Mouse (Mus musculus) myocyte (in vitro differentiated cells): Measurements from ENCODE around the gene Grik1. TPM values are rescaled to one million over a fixed set of nuclear protein-coding genes. Genes with fewer than 3 reads are reported as not detected.

ENCODE experiments used
- H3K27me3 ChIP-seq: one replicate; pipeline ENCODE4 v1.6.1; 2011; ENCODE audit not compliant: control insufficient read depth, insufficient read depth, insufficient read length
- H3K36me3 ChIP-seq: one replicate; pipeline ENCODE4 v1.6.1; 2011; ENCODE audit not compliant: control insufficient read depth, insufficient read depth
- H3K4me2 ChIP-seq: one replicate; pipeline ENCODE4 v1.6.1; 2011; ENCODE audit warnings: low read depth, control low read depth
- H3K4me3 ChIP-seq: one replicate; pipeline ENCODE4 v1.5.1; 2011; ENCODE audit warnings: mild to moderate bottlenecking, control low read depth, moderate library complexity
- H3K79me2 ChIP-seq: one replicate; pipeline ENCODE4 v1.6.1; 2011; ENCODE audit not compliant: control insufficient read depth, insufficient read depth
- H3ac ChIP-seq: one replicate; pipeline ENCODE4 v1.6.1; 2011; ENCODE audit not compliant: control insufficient read depth, insufficient read length
- CEBPB ChIP-seq: IDR thresholded peaks from 2 replicates; pipeline ENCODE4 v1.6.1; 2011; ENCODE audit warnings: mild to moderate bottlenecking, moderate library complexity; ENCODE audit not compliant: poor library complexity, insufficient read depth, severe bottlenecking
- E2F4 ChIP-seq: IDR thresholded peaks from one replicate; pipeline ENCODE4 v1.6.1; 2011; ENCODE audit warnings: mild to moderate bottlenecking, control low read depth, moderate library complexity; ENCODE audit not compliant: insufficient read depth
- MAX ChIP-seq: IDR thresholded peaks from one replicate; pipeline ENCODE4 v1.6.1; 2011; ENCODE audit warnings: low read depth, mild to moderate bottlenecking, control low read depth
- MYOD1 ChIP-seq, 3 experiments: IDR thresholded peaks; one replicate each; pipeline ENCODE4 v1.6.1; 2011; ENCODE audit warnings: control low read depth in 2 of 3, low read depth in 2 of 3, mild to moderate bottlenecking in 2 of 3, moderate library complexity in 1 of 3; ENCODE audit not compliant: insufficient read length in 2 of 3, control insufficient read depth in 1 of 3
- MYOG ChIP-seq, 3 experiments: IDR thresholded peaks; one replicate each; pipeline ENCODE4 v1.6.1; 2011; ENCODE audit warnings: control low read depth in 2 of 3, low read depth in 2 of 3, mild to moderate bottlenecking in 2 of 3; ENCODE audit not compliant: insufficient read length in 2 of 3, control insufficient read depth in 1 of 3, insufficient read depth in 1 of 3
- POLR2A ChIP-seq: IDR thresholded peaks from one replicate; pipeline ENCODE4 v1.6.1; 2011; ENCODE audit warnings: low read depth, mild to moderate bottlenecking, control low read depth, moderate library complexity; ENCODE audit not compliant: insufficient read length
- POLR2AphosphoS2 ChIP-seq: IDR thresholded peaks from one replicate; pipeline ENCODE4 v1.6.1; 2011; ENCODE audit warnings: low read depth, control low read depth; ENCODE audit not compliant: insufficient read length
- REST ChIP-seq: IDR thresholded peaks from one replicate; pipeline ENCODE4 v1.6.1; 2011; ENCODE audit warnings: mild to moderate bottlenecking, control low read depth, moderate library complexity; ENCODE audit not compliant: insufficient read depth, insufficient read length
- SRF ChIP-seq: IDR thresholded peaks from one replicate; pipeline ENCODE4 v1.6.1; 2011; ENCODE audit warnings: low read depth; ENCODE audit not compliant: control insufficient read depth, insufficient read length
- TCF12 ChIP-seq: IDR thresholded peaks from one replicate; pipeline ENCODE4 v1.6.1; 2011; ENCODE audit warnings: mild to moderate bottlenecking, control low read depth; ENCODE audit not compliant: poor library complexity, insufficient read depth, severe bottlenecking
- TCF3 ChIP-seq: IDR thresholded peaks from one replicate; pipeline ENCODE4 v1.6.1; 2011; ENCODE audit warnings: low read depth, control low read depth; ENCODE audit not compliant: insufficient read length
- USF1 ChIP-seq: IDR thresholded peaks from one replicate; pipeline ENCODE4 v1.6.1; 2011; ENCODE audit warnings: low read depth, mild to moderate bottlenecking, control low read depth, moderate library complexity
- polyA plus RNA-seq: library from polyadenylated mRNA; unstranded; fragments of >200 nt; fragmentation: generic; extraction: Trizol; gene quantifications from one replicate; pipeline ENCODE4 v1.2.1, GENCODE M21; 2012; ENCODE audit warnings: missing spikeins

Gene Grik1
- polyA plus RNA-seq, 1 experiment = not detected

DNA sequence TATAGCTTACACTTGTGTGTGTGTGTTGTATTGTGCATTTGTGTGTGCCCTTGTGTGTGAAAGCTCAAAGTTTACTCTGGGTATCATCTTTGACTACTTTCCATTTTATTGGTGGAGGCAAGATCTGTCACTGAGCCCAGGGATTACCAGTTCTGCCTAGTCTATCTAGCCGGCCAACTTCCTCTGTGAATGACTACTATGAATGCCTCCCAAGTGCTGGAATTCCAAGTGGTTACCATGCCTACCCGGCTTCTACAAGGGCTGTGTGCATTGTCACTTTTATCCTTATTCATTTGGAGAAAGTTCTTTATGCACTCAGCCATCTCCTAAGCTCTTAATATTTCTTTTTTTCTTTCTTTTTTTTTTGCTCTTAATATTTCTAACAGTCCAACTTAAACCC is 301.3 kb downstream of the Grik1 start:
- no peak overlapping the region for H3K4me3 ChIP-seq
- H3K36me3 ChIP-seq = no peaks in the 10 kb centered on the region
- no peak overlapping the region for H3ac ChIP-seq
- TF ChIP-seq TCF12 = no peak
- no peak for TF ChIP-seq POLR2AphosphoS2
- TF ChIP-seq MYOD1 (IDR thresholded peaks at IDR 0.05; ENCODE audit: control insufficient read depth in 1 of 3, insufficient read length in 2 of 3, low read depth in 2 of 3) = no peak
- TF ChIP-seq MYOG (IDR thresholded peaks at IDR 0.05; ENCODE audit: control insufficient read depth in 1 of 3, insufficient read depth in 1 of 3, insufficient read length in 2 of 3, low read depth in 2 of 3) = no peak
- no peak for TF ChIP-seq SRF
- no peaks in the 10 kb centered on the region for H3K79me2 ChIP-seq
- H3K27me3 ChIP-seq = no peaks in the 10 kb centered on the region
- no peak overlapping the region for H3K4me2 ChIP-seq

DNA sequence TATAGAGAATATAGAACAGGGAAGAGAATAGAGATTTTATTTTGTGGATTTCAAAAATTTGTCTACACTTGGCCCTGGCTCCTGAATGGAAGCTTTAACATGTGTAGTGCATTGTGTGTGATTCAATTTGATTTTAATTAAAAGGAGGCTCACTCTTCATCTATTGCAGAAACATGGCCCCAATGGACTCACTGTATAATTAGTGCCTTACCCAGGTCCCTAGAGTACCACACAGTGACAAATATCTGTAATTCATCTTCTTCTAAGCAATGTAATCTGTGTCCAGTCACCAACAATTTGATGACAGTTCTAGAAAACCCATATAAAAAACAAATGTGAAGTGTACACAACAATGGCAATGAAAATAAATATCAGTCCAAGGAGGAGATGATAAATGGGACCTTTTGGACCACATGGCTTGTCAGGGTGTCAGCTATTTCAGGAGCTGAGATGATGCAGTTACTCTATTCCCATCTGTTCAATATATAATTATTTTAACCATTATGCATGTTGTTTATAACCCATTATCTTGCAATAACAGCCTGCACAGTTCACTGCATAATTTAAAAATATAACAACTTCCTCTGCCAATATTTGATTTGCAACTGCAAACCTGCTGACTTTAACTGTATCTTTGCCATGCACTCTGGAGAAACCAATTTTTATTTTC is 305.7 kb downstream of the Grik1 start:
- no peak overlapping the region for H3K4me2 ChIP-seq
- H3ac ChIP-seq = no peak overlapping the region
- H3K79me2 ChIP-seq = no peaks in the 10 kb centered on the region
- TF ChIP-seq TCF3 (no peak), MAX (no peak), REST (no peak), E2F4 (no peak), CEBPB (no peak), USF1 (no peak), MYOG (IDR thresholded peaks at IDR 0.05; ENCODE audit: control insufficient read depth in 1 of 3, insufficient read depth in 1 of 3, insufficient read length in 2 of 3, low read depth in 2 of 3) (no peak), POLR2A (no peak), TCF12 (no peak), MYOD1 (IDR thresholded peaks at IDR 0.05; ENCODE audit: control insufficient read depth in 1 of 3, insufficient read length in 2 of 3, low read depth in 2 of 3) (no peak), SRF (no peak), POLR2AphosphoS2 (no peak)
- no peak overlapping the region for H3K4me3 ChIP-seq
- H3K27me3 ChIP-seq = no peaks in the 10 kb centered on the region
- no peaks in the 10 kb centered on the region for H3K36me3 ChIP-seq

DNA sequence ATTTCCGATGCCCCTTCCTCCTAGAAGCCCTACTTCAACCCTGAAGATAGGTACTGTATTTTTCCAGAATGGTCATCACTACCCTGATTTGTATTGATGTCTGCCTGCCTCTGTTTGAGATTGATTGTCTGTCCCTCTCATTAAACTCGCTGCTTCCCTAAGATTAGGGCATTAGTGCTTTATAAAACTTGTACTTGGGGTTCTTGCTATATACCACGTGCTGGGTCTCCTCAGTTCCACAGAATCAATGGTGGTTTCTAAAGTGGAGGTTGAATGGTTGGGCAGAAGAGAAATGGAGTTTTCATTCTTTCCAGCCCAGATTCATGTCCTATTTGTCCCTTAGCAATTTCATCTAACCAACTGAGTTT is 316.0 kb downstream of the Grik1 start:
- no peak overlapping the region for H3K4me3 ChIP-seq
- TF ChIP-seq MYOD1 (IDR thresholded peaks at IDR 0.05; ENCODE audit: control insufficient read depth in 1 of 3, insufficient read length in 2 of 3, low read depth in 2 of 3) (no peak), MAX (no peak), SRF (no peak), CEBPB (no peak), MYOG (IDR thresholded peaks at IDR 0.05; ENCODE audit: control insufficient read depth in 1 of 3, insufficient read depth in 1 of 3, insufficient read length in 2 of 3, low read depth in 2 of 3) (no peak), TCF3 (no peak), TCF12 (no peak), POLR2A (no peak), USF1 (no peak), POLR2AphosphoS2 (no peak), REST (no peak), E2F4 (no peak)
- no peaks in the 10 kb centered on the region for H3K36me3 ChIP-seq
- H3K79me2 ChIP-seq = no peaks in the 10 kb centered on the region
- no peak overlapping the region for H3K4me2 ChIP-seq
- H3K27me3 ChIP-seq = no peaks in the 10 kb centered on the region
- no peak overlapping the region for H3ac ChIP-seq

GRCm38 (mm10) chr16:87973394-87974075 is 316.5 kb downstream of the Grik1 start:
- no peaks in the 10 kb centered on the region for H3K36me3 ChIP-seq
- no peak overlapping the region for H3ac ChIP-seq
- H3K4me3 ChIP-seq = no peak overlapping the region

More at GRCm38 (mm10) chr16:87973394-87974075, 316.5 kb downstream of the Grik1 start:
- no peaks in the 10 kb centered on the region for H3K79me2 ChIP-seq
- TF ChIP-seq SRF = no peak
- no peak for TF ChIP-seq MYOG (IDR thresholded peaks at IDR 0.05; ENCODE audit: control insufficient read depth in 1 of 3, insufficient read depth in 1 of 3, insufficient read length in 2 of 3, low read depth in 2 of 3)
- TF ChIP-seq TCF3 = no peak
- no peak for TF ChIP-seq POLR2AphosphoS2
- no peak for TF ChIP-seq POLR2A
- TF ChIP-seq MYOD1 (IDR thresholded peaks at IDR 0.05; ENCODE audit: control insufficient read depth in 1 of 3, insufficient read length in 2 of 3, low read depth in 2 of 3) = no peak
- no peak for TF ChIP-seq USF1
- TF ChIP-seq TCF12 = no peak
- H3K4me2 ChIP-seq = no peak overlapping the region
- no peaks in the 10 kb centered on the region for H3K27me3 ChIP-seq
